ENCODE assay signal across 10 mouse cellular contexts in genomic region chr1:173339543-173339942, GRCm38 (mm10). TPM values are rescaled to one million over a fixed set of nuclear protein-coding genes. Genes with fewer than 3 reads are reported as not detected.
A peak's percentile ranks its signal among the peaks of the same experiment; 100 is the strongest.
DNase-seq lines count a peak whose midpoint lies in the region; ATAC-seq and TF ChIP-seq lines count a peak whose summit lies in the region.
"Had no signal": no experiment of that assay in that cellular context is flagged by ENCODE, and none has a peak within 500 bp of the region (broad histone marks: within the 10 kb centered on the region; RNA-seq: fewer than 3 reads in every experiment).

No protein-coding gene starts in this region.

- TF ChIP-seq CTCF in heart, adult 2 months (IDR thresholded peaks at IDR 0.05): peak; percentile 95

- 4% methylated on average over 2 of the region's 2 CpGs for WGBS in heart, adult 2 months
- WGBS in large intestine, adult 2 months: 10% methylated on average over 2 of the region's 2 CpGs

- TF ChIP-seq POLR2A in heart, adult 2 months (IDR thresholded peaks at IDR 0.05; ENCODE audit: insufficient read depth, low read depth, low read length): no peak

- ATAC-seq in common myeloid progenitor, adult 5-6 weeks (replicated peaks; ENCODE audit: low read depth, poor library complexity, severe bottlenecking): peak; percentile 82
- ATAC-seq in megakaryocyte, adult 5-6 weeks (ENCODE audit: poor library complexity, severe bottlenecking): peak; percentile 88
- ATAC-seq: Patski had no signal

- no peaks in the 10 kb centered on the region for H3K4me1 ChIP-seq in heart, adult 2 months (ENCODE audit: control insufficient read depth, insufficient read depth, low read length)
- H3K4me1 ChIP-seq: heart, embryonic 15.5 days had no signal

- H3K79me2 ChIP-seq in heart, adult 2 months (replicated peaks; ENCODE audit: control insufficient read depth, insufficient read depth, low read length): no peaks in the 10 kb centered on the region

- intact Hi-C loops in heart, adult 2 months (cut with DNase I): loop anchor here (1.0 to 2.0 kb wide), 2 partner anchors 37 to 59 kb away; no protein-coding TSS in a partner anchor
- intact Hi-C loops in heart, postnatal 25 days (cut with DNase I): loop anchor here (2.0 to 5.0 kb wide), 2 partner anchors 38 to 59 kb away; no protein-coding TSS in a partner anchor
- intact Hi-C loops in heart, postnatal 36 days (cut with DNase I): loop anchor here (1.0 to 2.0 kb wide), 2 partner anchors 37 to 59 kb away; no protein-coding TSS in a partner anchor

- H3K9ac ChIP-seq in heart, adult 2 months (ENCODE audit: low read depth, low read length): no peak overlapping the region
- H3K9ac ChIP-seq: heart, embryonic 15.5 days had no signal

- DNase-seq in heart, adult 2 months: peak; percentile 24 to 60
- no peak for DNase-seq in heart, postnatal 25 days (ENCODE audit: low spot score)
- peak; percentile 77 for DNase-seq in ZHBTc4 (ENCODE audit: low read depth, low spot score)
- DNase-seq in heart, postnatal 36 days: peak; percentile 37 to 66
- DNase-seq in large intestine, adult 2 months (ENCODE audit: low read depth, low spot score): peak; percentile 27
- DNase-seq in retina, postnatal 7 days (ENCODE audit: low read depth, low spot score): peak; percentile 77

- no peak overlapping the region for H3K4me3 ChIP-seq in heart, adult 2 months
- H3K4me3 ChIP-seq: heart, embryonic 15.5 days had no signal

- no peaks in the 10 kb centered on the region for H3K27me3 ChIP-seq in heart, adult 2 months (ENCODE audit: control insufficient read depth, insufficient read depth, low read length)
- H3K27me3 ChIP-seq: heart, embryonic 15.5 days; Patski had no signal

- 0 out of 2 replicates have a peak, but pooled peaks have one; percentile 30 for TF ChIP-seq EP300 in heart, adult 2 months (IDR thresholded peaks at IDR 0.05; ENCODE audit: insufficient read depth, low read depth, low read length)

- H3K27ac ChIP-seq in heart, adult 2 months: no peak overlapping the region
- H3K27ac ChIP-seq: heart, embryonic 15.5 days had no signal

- H3K36me3 ChIP-seq in heart, adult 2 months (ENCODE audit: control insufficient read depth, insufficient read depth, low read length): no peaks in the 10 kb centered on the region
- H3K36me3 ChIP-seq: heart, embryonic 15.5 days had no signal

RNA-seq across cellular contexts. Expression of gene Ackr1, which starts 6.0 kb away (rescaled TPM):
- total RNA-seq in heart, adult 2 months (2021): under 1 TPM in 1 of 2 experiments, not detected in 1; 0.59 TPM
- polyA plus RNA-seq in heart, adult 2 months (2012; rRNA removed): 1.4 and 1.8 TPM in 2 replicates
- total RNA-seq in heart, postnatal 25 days (2021): under 1 TPM; 0.52 to 0.61 TPM
- 0.37 TPM in 1 of 2 replicates, not detected in the other for total RNA-seq in common myeloid progenitor, adult 5-6 weeks (2017)
- total RNA-seq in heart, postnatal 36 days (2021): under 1 TPM; 0.38 to 0.78 TPM
- 9.8 and 13.6 TPM in 2 replicates for polyA plus RNA-seq in large intestine, adult 2 months (2012; rRNA removed)
- total RNA-seq in megakaryocyte, adult 5-6 weeks (2015): 1.0 and 1.8 TPM in 2 replicates
- total RNA-seq in megakaryocyte, adult 5-6 weeks (2017): 0.40 and 1.0 TPM in 2 replicates
- polyA plus RNA-seq: Patski had no signal

RNA-seq across cellular contexts. Expression of gene Aim2, which starts 11.1 kb away (rescaled TPM):
- 1 to 10 TPM; 1.1 to 1.4 TPM for total RNA-seq in heart, adult 2 months (2021)
- polyA plus RNA-seq in heart, adult 2 months (2012; rRNA removed): 0.82 and 1.4 TPM in 2 replicates
- 1 to 10 TPM; 1.2 to 1.6 TPM for total RNA-seq in heart, postnatal 25 days (2021)
- total RNA-seq in common myeloid progenitor, adult 5-6 weeks (2017): 58.6 and 72.0 TPM in 2 replicates
- total RNA-seq in heart, postnatal 36 days (2021): 1 to 10 TPM; 1.2 to 1.4 TPM
- 6.1 and 7.0 TPM in 2 replicates for polyA plus RNA-seq in large intestine, adult 2 months (2012; rRNA removed)
- 56.4 and 68.1 TPM in 2 replicates for total RNA-seq in megakaryocyte, adult 5-6 weeks (2015)
- 91.8 and 109 TPM in 2 replicates for total RNA-seq in megakaryocyte, adult 5-6 weeks (2017)

RNA-seq across cellular contexts. Expression of gene Cadm3, which starts 28.0 kb away (rescaled TPM):
- total RNA-seq in heart, adult 2 months (2021): 1 to 10 TPM; 1.6 to 2.6 TPM
- 4.1 and 8.1 TPM in 2 replicates for polyA plus RNA-seq in heart, adult 2 months (2012; rRNA removed)
- total RNA-seq in heart, postnatal 25 days (2021): 1 to 10 TPM; 2.2 to 3.1 TPM
- 0.05 TPM in 1 of 2 replicates, not detected in the other for total RNA-seq in common myeloid progenitor, adult 5-6 weeks (2017)
- 1 to 10 TPM; 1.9 to 2.5 TPM for total RNA-seq in heart, postnatal 36 days (2021)
- 6.2 and 7.5 TPM in 2 replicates for polyA plus RNA-seq in large intestine, adult 2 months (2012; rRNA removed)
- total RNA-seq in megakaryocyte, adult 5-6 weeks (2015): 1.5 and 2.1 TPM in 2 replicates
- total RNA-seq in megakaryocyte, adult 5-6 weeks (2017): 0.51 and 5.2 TPM in 2 replicates
- polyA plus RNA-seq: Patski had no signal

Comparison
In these comparisons a context has a peak if more than half of its experiments do, and no peak if none do; other contexts are left out.
1. RNA of gene Aim2, which starts 11.1 kb away (total RNA-seq): 56.4 to 109 TPM in megakaryocyte, adult 5-6 weeks and 58.6 to 72.0 TPM in common myeloid progenitor, adult 5-6 weeks; 1.2 to 1.6 TPM in heart, postnatal 25 days, 1.2 to 1.4 TPM in heart, postnatal 36 days and 1.1 to 1.4 TPM in heart, adult 2 months; every median in the first group is over 10 times any median in the second.